Mouse (Mus musculus) liver, embryonic 14.5 days (tissue): ENCODE results near the gene Adprh.

Source experiments
- CTCF ChIP-seq: IDR thresholded peaks from 2 replicates; pipeline ENCODE4 v1.5.1; 2016; ENCODE audit warnings: antibody characterized with exemption, low read depth, control low read depth
- EP300 ChIP-seq: IDR thresholded peaks from 2 replicates; pipeline ENCODE4 v1.6.1; 2016; ENCODE audit warnings: antibody characterized with exemption, low read depth

- no peak for TF ChIP-seq CTCF
- TF ChIP-seq EP300, result no peak
Measured at GRCm38 (mm10) chr16:38474677-38475286, 22.3 kb upstream of the Adprh start.
